Mouse (Mus musculus): ENCODE measurements around the gene Atp6v1c2.
A peak's percentile ranks its signal among the peaks of the same experiment; 100 is the strongest.

The Atp6v1c2 gene

GRCm38 (mm10) chr12:17255602-17256001 is 73.6 kb downstream of the Atp6v1c2 start:
- no peak for DNase-seq

- peak; percentile 67 for DNase-seq
Measured at GRCm38 (mm10) chr12:17253069-17253468, 76.1 kb downstream of the Atp6v1c2 start.

- no peak for DNase-seq
Measured at GRCm38 (mm10) chr12:17250962-17251361, 78.2 kb downstream of the Atp6v1c2 start.

- peak; percentile 15 for DNase-seq
Measured at GRCm38 (mm10) chr12:17242041-17242440, 87.1 kb downstream of the Atp6v1c2 start.

GRCm38 (mm10) chr12:17241614-17242013 is 87.5 kb downstream of the Atp6v1c2 start:
- no peak for DNase-seq

- no peak for DNase-seq
Measured at GRCm38 (mm10) chr12:17241016-17241415, 88.1 kb downstream of the Atp6v1c2 start.

- no peak for DNase-seq
Measured at GRCm38 (mm10) chr12:17239428-17239688, 89.8 kb downstream of the Atp6v1c2 start.

GRCm38 (mm10) chr12:17238588-17239427 is 90.4 kb downstream of the Atp6v1c2 start:
- DNase-seq: no peak

- DNase-seq: no peak
Measured at GRCm38 (mm10) chr12:17235535-17236313, 93.4 kb downstream of the Atp6v1c2 start.
